Mouse (Mus musculus): ENCODE results near the gene Eapp. TPM values are rescaled to one million over a fixed set of nuclear protein-coding genes. Genes with fewer than 3 reads are reported as not detected.
A peak's percentile ranks its signal among the peaks of the same experiment; 100 is the strongest.
"Not testable (repeated sequence)": the region's sequence is repeated elsewhere in the genome, so short reads cannot be mapped to it uniquely, and the experiment has no call there.

The Eapp gene
- total RNA-seq, 2 experiments from 2014 or later, result 13.6 to 40.4 TPM

- ATAC-seq (replicated peaks; ENCODE audit: low FRiP score, poor library complexity, severe bottlenecking), result no peak
These were observed 6.6 kb downstream of the Eapp start for GRCm38 (mm10) chr12:54689082-54689481.

DNA sequence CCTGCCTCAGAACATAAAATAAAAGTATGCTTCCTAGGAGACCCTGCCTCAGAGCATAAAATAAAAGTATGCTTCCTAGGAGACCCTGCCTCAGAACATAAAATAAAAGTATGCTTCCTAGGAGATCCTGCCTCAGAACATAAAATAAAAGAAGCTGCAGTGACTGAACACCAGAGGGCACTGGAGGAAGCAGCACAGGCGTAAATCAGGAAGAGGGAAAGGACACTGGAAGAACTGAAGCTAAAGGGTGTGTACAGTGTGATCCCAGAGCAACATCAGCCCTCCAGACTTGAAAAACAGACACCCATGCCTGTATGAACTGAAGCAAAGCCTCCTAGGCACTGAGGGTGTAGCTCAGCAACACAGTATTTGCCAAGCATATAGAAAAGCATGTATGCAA lies 12.5 kb downstream of the Eapp start:
- ATAC-seq (replicated peaks; ENCODE audit: low FRiP score, poor library complexity, severe bottlenecking), result peak; percentile 52

DNA sequence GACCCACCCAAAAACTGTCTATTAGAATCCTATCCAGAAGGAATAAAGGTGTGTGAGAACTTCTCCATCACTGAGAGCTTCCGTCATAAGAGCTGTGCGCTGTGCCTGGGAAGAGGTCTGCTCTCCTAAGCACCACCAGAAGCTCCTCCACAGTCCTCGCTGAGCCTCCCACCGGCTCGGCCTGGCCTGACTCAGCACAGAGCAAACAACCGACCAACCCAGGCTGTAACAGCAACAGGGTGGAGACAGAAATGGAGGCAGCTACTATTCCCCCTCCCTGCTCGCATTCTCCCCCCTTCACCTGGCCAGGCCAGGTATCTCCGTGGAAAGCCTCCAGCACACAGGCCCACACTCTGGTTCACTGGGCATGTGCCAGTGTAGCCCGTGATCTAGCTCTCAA lies 19.0 kb downstream of the Eapp start:
- no peak; the same call in 1 of the 2 replicates for ATAC-seq (replicated peaks; ENCODE audit: low FRiP score, poor library complexity, severe bottlenecking)

- no peak for ATAC-seq (replicated peaks; ENCODE audit: low FRiP score, poor library complexity, severe bottlenecking)
These were observed 20.3 kb downstream of the Eapp start for GRCm38 (mm10) chr12:54675396-54675795.

DNA sequence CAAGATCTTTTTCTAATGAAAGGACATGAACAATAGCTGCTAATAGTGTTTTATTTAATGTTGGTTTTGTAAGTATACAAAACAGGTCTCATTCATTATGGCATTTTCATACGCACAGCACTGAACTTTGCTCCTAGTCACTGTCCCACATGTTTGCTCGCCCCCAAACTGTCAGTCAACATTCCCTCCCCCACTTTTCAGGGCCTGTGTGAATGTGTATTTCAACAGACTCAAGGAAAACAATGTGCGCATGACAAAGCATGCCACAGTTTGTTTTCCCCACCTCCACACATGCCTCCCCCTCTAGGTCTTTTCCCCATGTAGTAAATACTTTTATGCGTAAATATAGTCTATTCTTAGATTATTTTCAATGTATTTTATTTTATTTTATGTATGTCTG lies 24.4 kb downstream of the Eapp start:
- ATAC-seq (replicated peaks; ENCODE audit: low FRiP score, poor library complexity, severe bottlenecking), result no peak

DNA sequence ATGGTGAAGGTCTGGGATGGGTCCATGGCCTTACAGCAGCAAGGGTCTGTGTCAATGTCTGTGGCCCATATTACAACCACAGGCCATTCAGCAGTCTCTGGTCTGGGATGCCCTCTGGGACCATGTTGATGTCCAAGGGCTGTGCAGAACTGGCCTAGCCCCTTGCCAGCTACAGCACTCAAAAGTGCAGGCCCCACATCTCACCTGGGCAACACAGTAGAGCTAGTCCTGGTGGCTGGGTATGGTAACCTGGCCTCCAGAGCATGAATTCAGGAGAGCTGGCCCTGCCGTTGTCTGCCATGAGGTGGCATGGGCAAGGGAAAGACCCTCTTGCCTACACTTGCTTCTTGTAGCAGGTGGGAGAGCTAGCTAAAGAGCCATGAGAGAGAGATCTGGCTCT lies 27.6 kb downstream of the Eapp start:
- ATAC-seq (replicated peaks; ENCODE audit: low FRiP score, poor library complexity, severe bottlenecking), result no peak

DNA sequence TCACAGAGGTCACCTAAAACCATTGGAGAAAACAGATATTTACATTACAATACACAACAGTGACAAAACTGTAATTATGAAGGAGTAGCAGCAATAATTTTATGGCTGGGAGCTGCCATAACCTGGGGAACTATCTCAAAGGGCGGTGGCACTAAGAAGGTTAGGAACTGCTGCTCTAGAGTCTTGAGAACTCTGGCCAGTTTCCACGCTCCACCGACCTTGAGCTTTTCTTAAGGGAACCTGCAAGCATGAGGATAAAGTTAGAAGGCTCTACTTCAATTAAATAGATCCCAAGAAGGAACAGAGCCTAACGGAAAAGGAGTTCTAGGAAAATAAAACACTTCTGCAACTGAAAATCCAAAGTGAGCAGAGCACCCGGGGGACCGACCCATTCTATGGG lies 30.2 kb downstream of the Eapp start:
- ATAC-seq (replicated peaks; ENCODE audit: low FRiP score, poor library complexity, severe bottlenecking), result no peak

GRCm38 (mm10) chr12:54661470-54661869 lies 34.2 kb downstream of the Eapp start:
- ATAC-seq (replicated peaks; ENCODE audit: low FRiP score, poor library complexity, severe bottlenecking), result not testable (repeated sequence)

DNA sequence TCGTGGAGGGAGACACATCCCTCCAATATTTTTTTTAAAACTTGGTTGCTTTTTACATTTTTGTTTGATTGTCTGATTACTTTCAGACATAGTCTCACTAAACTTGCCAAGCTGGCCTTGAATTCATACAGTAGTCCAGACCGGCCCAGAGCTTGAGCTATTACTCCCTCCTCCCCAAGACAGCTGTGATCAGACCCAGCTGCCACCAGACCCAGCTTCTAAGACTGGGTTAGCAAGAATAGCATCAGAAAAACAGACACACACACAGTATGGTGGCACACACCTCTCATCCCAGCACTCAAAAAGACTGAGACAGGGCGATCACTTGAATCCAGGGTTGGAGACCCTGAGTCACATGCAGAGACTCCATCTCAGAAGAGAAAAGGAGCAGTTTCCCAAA lies 35.8 kb downstream of the Eapp start:
- ATAC-seq (replicated peaks; ENCODE audit: low FRiP score, poor library complexity, severe bottlenecking), result no peak

DNA sequence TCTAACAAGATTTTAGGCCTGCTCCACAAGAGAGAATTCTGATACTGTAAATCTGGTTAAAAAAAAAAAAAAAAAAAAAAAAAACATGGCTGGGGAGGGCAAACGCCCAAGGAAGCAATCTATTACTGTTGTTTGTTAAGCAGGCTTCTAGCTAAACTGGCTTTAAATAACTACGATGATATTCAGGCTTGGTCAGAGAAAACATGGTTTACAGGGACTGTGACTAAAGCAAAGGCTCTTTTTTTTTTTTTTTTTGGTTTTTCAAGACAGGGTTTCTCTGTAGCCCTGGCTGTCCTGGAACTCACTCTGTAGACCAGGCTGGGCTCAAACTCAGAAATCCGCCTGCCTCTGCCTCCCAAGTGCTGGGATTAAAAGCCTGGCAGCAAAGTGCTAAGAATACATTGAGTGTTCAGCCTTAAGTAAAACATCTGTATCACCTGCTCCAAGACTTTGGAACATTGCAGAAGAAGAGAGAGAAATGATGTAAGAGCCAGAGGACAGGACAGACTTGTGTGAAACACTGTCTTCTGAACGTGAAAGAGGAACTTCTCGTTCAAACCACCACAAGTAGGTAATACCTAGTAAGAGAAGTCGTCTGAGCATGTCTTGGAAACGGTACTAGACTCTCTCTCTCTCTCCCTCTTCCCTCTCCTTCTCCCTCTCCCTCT lies 37.1 kb downstream of the Eapp start:
- ATAC-seq (replicated peaks; ENCODE audit: low FRiP score, poor library complexity, severe bottlenecking), result no peak

DNA sequence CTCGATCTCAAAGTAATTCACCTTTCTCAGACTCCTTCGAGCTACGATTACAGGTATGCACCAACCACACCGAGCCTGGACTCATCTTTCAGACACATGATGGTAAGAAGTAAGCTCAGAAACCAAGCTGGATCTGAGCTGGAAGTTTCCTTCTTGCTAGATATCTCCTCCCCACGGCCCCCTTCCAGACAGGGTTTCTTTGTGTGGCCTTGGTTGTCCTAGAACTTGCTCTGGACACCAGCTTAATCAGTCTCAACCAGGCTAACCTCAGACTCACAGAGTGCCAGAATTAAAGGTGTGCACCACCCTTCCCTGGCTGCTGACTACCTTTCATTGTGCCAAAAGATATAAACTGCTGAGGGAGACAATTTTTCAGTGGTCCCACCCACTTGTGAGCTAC lies 37.7 kb downstream of the Eapp start:
- no peak for ATAC-seq (replicated peaks; ENCODE audit: low FRiP score, poor library complexity, severe bottlenecking)

DNA sequence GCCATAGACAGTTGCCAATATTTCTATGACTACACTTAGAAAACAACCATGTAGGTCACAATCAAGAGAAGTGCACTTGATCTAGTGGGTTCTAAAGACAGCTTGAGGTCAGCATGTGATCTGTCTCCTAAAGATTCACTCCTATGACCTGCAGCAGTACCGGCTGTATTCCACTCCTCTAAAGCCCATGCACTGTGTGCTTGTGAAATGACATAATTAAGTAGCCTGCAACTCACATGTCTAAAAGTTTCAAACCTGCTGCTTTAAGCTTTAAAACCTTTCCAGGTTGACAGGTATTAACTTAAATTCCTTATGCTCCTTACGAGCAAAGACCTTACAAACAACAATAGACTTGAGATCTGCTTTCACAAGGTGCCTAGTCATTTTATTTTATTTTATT lies 38.5 kb downstream of the Eapp start:
- no peak for ATAC-seq (replicated peaks; ENCODE audit: low FRiP score, poor library complexity, severe bottlenecking)

DNA sequence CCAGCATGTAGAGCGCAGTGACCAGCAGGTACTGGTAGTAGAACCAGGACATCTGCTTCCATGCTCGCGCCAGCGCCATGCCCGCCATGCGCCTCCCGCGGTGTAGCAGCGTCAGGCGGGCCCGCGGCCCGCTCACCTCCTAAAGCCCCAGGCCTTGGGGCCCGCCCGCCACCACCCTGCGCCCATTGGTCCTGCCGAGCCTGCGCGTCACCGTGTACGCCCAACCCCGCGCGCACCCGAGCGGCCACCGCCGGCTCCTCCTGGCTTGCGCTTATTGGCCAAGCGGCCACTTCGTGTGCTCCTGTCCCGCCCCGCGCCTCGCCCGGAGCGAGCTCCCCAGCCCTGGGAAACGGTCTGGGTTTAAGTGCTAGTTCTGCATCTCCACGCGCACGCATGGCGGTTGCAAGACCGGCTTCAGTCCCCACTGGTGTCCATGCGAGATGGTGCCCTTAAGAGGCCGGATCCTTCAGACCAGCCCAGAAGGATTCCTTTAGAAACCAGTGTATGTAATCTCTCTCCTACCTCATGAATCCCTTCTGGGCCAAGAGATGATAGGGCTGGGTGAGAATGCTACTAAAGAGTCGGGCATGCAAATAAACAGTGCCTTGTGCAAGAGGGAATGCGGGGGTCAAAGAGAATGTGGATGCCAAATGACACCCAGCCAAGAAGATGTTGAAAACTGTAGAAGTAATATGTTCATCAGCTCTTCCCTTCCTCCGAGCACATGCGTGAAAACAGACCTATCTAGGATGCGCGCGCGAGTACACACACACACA lies 39.1 kb downstream of the Eapp start, which contains the start of gene Sptssa:
TSS of gene Sptssa (minus strand) at position 178 of the 776 bp plus-strand sequence.
- peak; percentile 98 for ATAC-seq (replicated peaks; ENCODE audit: low FRiP score, poor library complexity, severe bottlenecking)

DNA sequence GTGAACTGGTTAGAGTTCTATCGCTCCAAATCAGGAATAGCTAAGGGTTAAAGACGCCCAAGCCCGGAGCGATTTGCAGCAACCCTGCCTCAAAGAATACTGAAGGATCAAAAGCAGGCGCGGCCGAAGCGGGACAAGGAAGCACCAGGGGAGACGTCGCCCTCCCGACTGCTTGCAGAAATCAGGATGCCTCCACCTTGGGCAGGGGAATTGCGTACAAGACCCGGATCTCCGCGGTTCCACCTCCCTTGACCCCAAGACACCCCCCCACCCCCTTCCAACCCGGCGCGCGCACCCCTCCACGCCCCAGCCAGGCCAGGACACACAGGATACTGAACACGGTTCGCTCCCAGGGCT lies 39.7 kb downstream of the Eapp start:
- ATAC-seq (replicated peaks; ENCODE audit: low FRiP score, poor library complexity, severe bottlenecking), result peak; percentile 21; the same call in 1 of the 2 replicates

- ATAC-seq (replicated peaks; ENCODE audit: low FRiP score, poor library complexity, severe bottlenecking), result no peak
These were observed 40.2 kb downstream of the Eapp start for GRCm38 (mm10) chr12:54655292-54656038.

- ATAC-seq (replicated peaks; ENCODE audit: low FRiP score, poor library complexity, severe bottlenecking), result no peak
These were observed 41.0 kb downstream of the Eapp start for GRCm38 (mm10) chr12:54654741-54655140.

DNA sequence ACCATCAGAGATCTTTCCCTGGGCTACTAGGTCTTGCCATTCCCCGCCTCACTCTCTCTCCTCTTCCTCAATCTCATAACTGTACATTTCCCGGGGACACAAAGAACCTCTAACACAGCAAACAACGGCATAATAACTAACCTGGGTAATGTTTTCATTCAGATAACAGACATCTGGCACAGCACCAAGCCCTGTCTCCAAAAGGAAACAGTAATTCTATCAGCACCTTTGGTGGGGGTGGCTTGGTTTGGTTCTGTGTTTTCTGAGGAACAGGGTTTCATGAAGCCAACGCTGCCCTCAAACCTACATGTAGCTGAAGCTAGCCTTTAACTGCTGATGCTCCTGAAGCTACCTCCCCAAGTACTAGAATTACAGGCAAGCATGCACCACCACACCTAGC lies 41.6 kb downstream of the Eapp start:
- ATAC-seq (replicated peaks; ENCODE audit: low FRiP score, poor library complexity, severe bottlenecking), result no peak

- no peak for ATAC-seq (replicated peaks; ENCODE audit: low FRiP score, poor library complexity, severe bottlenecking)
These were observed 43.4 kb downstream of the Eapp start for GRCm38 (mm10) chr12:54652346-54652745.

DNA sequence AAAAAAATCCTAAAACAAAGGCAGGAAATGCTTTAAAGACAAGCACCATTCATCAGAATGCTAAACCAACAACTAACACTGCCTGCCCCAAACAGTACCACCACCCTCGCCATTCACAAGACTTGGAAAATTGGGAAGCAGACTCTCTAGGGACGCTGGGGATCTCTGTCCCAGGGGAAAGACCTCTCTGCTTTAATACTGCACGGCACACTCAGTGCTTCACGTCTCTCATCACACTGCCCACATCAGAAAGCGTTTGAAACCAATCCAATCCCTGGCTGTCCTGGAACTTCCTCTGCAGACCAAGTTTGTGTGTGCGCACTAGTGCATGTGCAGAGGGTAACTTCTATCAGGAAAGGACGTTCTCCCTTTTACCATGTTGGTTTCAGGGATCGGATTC lies 43.9 kb downstream of the Eapp start:
- ATAC-seq (replicated peaks; ENCODE audit: low FRiP score, poor library complexity, severe bottlenecking), result no peak

- ATAC-seq (replicated peaks; ENCODE audit: low FRiP score, poor library complexity, severe bottlenecking), result no peak
These were observed 44.5 kb downstream of the Eapp start for GRCm38 (mm10) chr12:54651158-54651557.

GRCm38 (mm10) chr12:54644947-54645346 lies 50.8 kb downstream of the Eapp start:
- ATAC-seq (replicated peaks; ENCODE audit: low FRiP score, poor library complexity, severe bottlenecking), result no peak
